Mouse (Mus musculus) gastrocnemius, adult 8-10 months (tissue): ENCODE results near the gene Alkbh8. TPM values are rescaled to one million over a fixed set of nuclear protein-coding genes. Genes with fewer than 3 reads are reported as not detected.
"Not testable (repeated sequence)": the region's sequence is repeated elsewhere in the genome, so short reads cannot be mapped to it uniquely, and the experiment has no call there.

Experiments
- DNase-seq, 2 experiments: peaks; one replicate each; pipeline ENCODE4 v3.0.0; 2022; ENCODE audit warnings: low spot score in 2 of 2
- total RNA-seq, 4 experiments: library from RNA; stranded (reverse); gene quantifications; 2 replicates each; pipeline ENCODE4 v1.2.4; 2022

Gene Alkbh8
- total RNA-seq: 10 to 100 TPM; 22.1 to 29.5 (median 25.9) TPM

- DNase-seq: peak; percentile 42 to 54
Observed at GRCm38 (mm10) chr9:3334962-3335767, at the start of gene Alkbh8. Gene Alkbh8, plus strand, starts transcription at chr9:3335140.

GRCm38 (mm10) chr9:3309292-3309836, 25.6 kb upstream of the Alkbh8 start:
- no peak for DNase-seq

GRCm38 (mm10) chr9:3310016-3310415, 24.9 kb upstream of the Alkbh8 start:
- no peak for DNase-seq

GRCm38 (mm10) chr9:3327342-3328053, 7.4 kb upstream of the Alkbh8 start:
- DNase-seq: not testable (repeated sequence)

- no peak for DNase-seq
Observed at GRCm38 (mm10) chr9:3328054-3328595, 6.8 kb upstream of the Alkbh8 start.

- no peak for DNase-seq
Observed at GRCm38 (mm10) chr9:3330319-3330718, 4.6 kb upstream of the Alkbh8 start.

- no peak for DNase-seq
Observed at GRCm38 (mm10) chr9:3330737-3331384, 4.1 kb upstream of the Alkbh8 start.

GRCm38 (mm10) chr9:3336661-3337060, 1.7 kb downstream of the Alkbh8 start:
- no peak for DNase-seq

GRCm38 (mm10) chr9:3345136-3345535, 10.2 kb downstream of the Alkbh8 start:
- DNase-seq: no peak

- no peak for DNase-seq
Observed at GRCm38 (mm10) chr9:3345967-3346366, 11.0 kb downstream of the Alkbh8 start.

GRCm38 (mm10) chr9:3350056-3350455, 15.1 kb downstream of the Alkbh8 start:
- no peak for DNase-seq

GRCm38 (mm10) chr9:3376323-3376722, 41.4 kb downstream of the Alkbh8 start:
- not testable (repeated sequence) for DNase-seq

GRCm38 (mm10) chr9:3403251-3404208, 68.6 kb downstream of the Alkbh8 start, which contains the start of gene Cwf19l2:
Gene Cwf19l2, plus strand, starts transcription at chr9:3403592.
- peak; percentile 65 for DNase-seq

GRCm38 (mm10) chr9:3404372-3404771, 69.4 kb downstream of the Alkbh8 start:
- DNase-seq: no peak

GRCm38 (mm10) chr9:3439555-3440300, 104.8 kb downstream of the Alkbh8 start:
- not testable (repeated sequence) for DNase-seq
